Mouse (Mus musculus) forebrain, embryonic 11.5 days (tissue): ENCODE data around the gene Epsti1. TPM values are rescaled to one million over a fixed set of nuclear protein-coding genes. Genes with fewer than 3 reads are reported as not detected.
A peak's percentile ranks its signal among the peaks of the same experiment; 100 is the strongest.

Source experiments
- ATAC-seq: fragments of 200-750 bp; cut with Nextera tagmentation; replicated peaks from 2 replicates; pipeline ENCODE4 v1.8.0; 2017; ENCODE audit warnings: moderate TSS enrichment; ENCODE audit not compliant: low FRiP score
- DNase-seq: peaks from one replicate; pipeline ENCODE4 v3.0.0-alpha.2; 2017; ENCODE audit warnings: low spot score
- H3K27ac ChIP-seq: fragments of 300-500 bp; sonication (generic); 2 replicates; pipeline ENCODE4 v1.5.1; 2014; ENCODE audit warnings: low read depth, low read length
- H3K27me3 ChIP-seq: fragments of 300-500 bp; sonication (generic); 2 replicates; pipeline ENCODE4 v1.6.1; 2014; ENCODE audit warnings: mild to moderate bottlenecking, low read length, mixed read lengths; ENCODE audit not compliant: control insufficient read depth, insufficient read depth
- H3K36me3 ChIP-seq: fragments of 300-500 bp; sonication (generic); 2 replicates; pipeline ENCODE4 v1.6.1; 2014; ENCODE audit warnings: mild to moderate bottlenecking, low read length, moderate library complexity, mixed read lengths; ENCODE audit not compliant: control insufficient read depth, insufficient read depth
- H3K4me1 ChIP-seq: fragments of 300-500 bp; sonication (generic); replicated peaks from 2 replicates; pipeline ENCODE4 v1.6.1; 2014; ENCODE audit warnings: low read length, mixed read lengths; ENCODE audit not compliant: control insufficient read depth, insufficient read depth
- H3K4me2 ChIP-seq: fragments of 300-500 bp; sonication (generic); 2 replicates; pipeline ENCODE4 v1.6.1; 2014; ENCODE audit warnings: low read depth, mild to moderate bottlenecking, low read length, moderate library complexity, mixed read lengths; ENCODE audit not compliant: severe bottlenecking
- H3K4me3 ChIP-seq: fragments of 300-500 bp; sonication (generic); 2 replicates; pipeline ENCODE4 v1.5.1; 2014; ENCODE audit warnings: low read depth, low read length
- H3K9ac ChIP-seq: fragments of 300-500 bp; sonication (generic); 2 replicates; pipeline ENCODE4 v1.6.1; 2014; ENCODE audit warnings: low read length
- H3K9me3 ChIP-seq: fragments of 300-500 bp; sonication (generic); 2 replicates; pipeline ENCODE4 v1.6.1; 2016; ENCODE audit warnings: low read length, mixed read lengths; ENCODE audit not compliant: control insufficient read depth
- WGBS: fragments of 180-500 bp; shearing (Covaris S2); extraction: QIAGEN DNeasy Blood & Tissue Kit; methylation state at CpG from one replicate; pipeline ENCODE4 v1.1.7; 2014; 5-methylcytosine and 5-hydroxymethylcytosine counted together
- polyA plus RNA-seq: library from polyadenylated mRNA; unstranded; fragments of >200 nt; fragmentation: Nextera tagmentation; extraction: Ambion mirVana; gene quantifications from 2 replicates; pipeline ENCODE4 v1.2.1, GENCODE M21; 2014

Epsti1 gene
- polyA plus RNA-seq, 1 experiment from 2014 or later = 0.16 TPM

- H3K9me3 ChIP-seq = no peaks in the 10 kb centered on the region
- H3K9ac ChIP-seq = no peak overlapping the region
- no peak overlapping the region for H3K27ac ChIP-seq
- no peak overlapping the region for H3K4me2 ChIP-seq
- H3K36me3 ChIP-seq = no peaks in the 10 kb centered on the region
- 86% methylated on average over 5 of the region's 5 CpGs for WGBS
- no peak overlapping the region for H3K4me3 ChIP-seq
- H3K27me3 ChIP-seq = no peaks in the 10 kb centered on the region
- H3K4me1 ChIP-seq = no peaks in the 10 kb centered on the region
- ATAC-seq (no peak), DNase-seq (no peak)
Observed at GRCm38 (mm10) chr14:77928653-77929052, 24.6 kb downstream of the Epsti1 start.

- Histone ChIP-seq H3K4me3 (no peak overlapping the region), H3K9ac (no peak overlapping the region), H3K4me1 (no peaks in the 10 kb centered on the region), H3K4me2 (no peak overlapping the region), H3K36me3 (no peaks in the 10 kb centered on the region), H3K27me3 (no peaks in the 10 kb centered on the region), H3K9me3 (no peaks in the 10 kb centered on the region), H3K27ac (no peak overlapping the region)
- ATAC-seq (no peak), DNase-seq (no peak)
- WGBS = 81% methylated on average over 2 of the region's 2 CpGs
Observed at GRCm38 (mm10) chr14:77929139-77929678, 25.2 kb downstream of the Epsti1 start.

GRCm38 (mm10) chr14:77932150-77933047 lies 28.4 kb downstream of the Epsti1 start:
- Histone ChIP-seq H3K4me2 (no peak overlapping the region), H3K4me1 (no peaks in the 10 kb centered on the region), H3K27ac (no peak overlapping the region), H3K27me3 (no peaks in the 10 kb centered on the region), H3K4me3 (no peak overlapping the region), H3K9me3 (no peaks in the 10 kb centered on the region), H3K9ac (no peak overlapping the region), H3K36me3 (no peaks in the 10 kb centered on the region)
- ATAC-seq (no peak), DNase-seq (no peak)
- WGBS = 67% methylated on average over 12 of the region's 12 CpGs

- Histone ChIP-seq H3K9ac (no peak overlapping the region), H3K4me1 (no peaks in the 10 kb centered on the region), H3K27me3 (no peaks in the 10 kb centered on the region), H3K4me3 (no peak overlapping the region), H3K27ac (no peak overlapping the region), H3K36me3 (no peaks in the 10 kb centered on the region), H3K9me3 (no peaks in the 10 kb centered on the region), H3K4me2 (no peak overlapping the region)
- ATAC-seq (no peak), DNase-seq (no peak)
- 90% methylated on average over 5 of the region's 5 CpGs for WGBS
Observed at GRCm38 (mm10) chr14:77933243-77933642, 29.2 kb downstream of the Epsti1 start.

DNA sequence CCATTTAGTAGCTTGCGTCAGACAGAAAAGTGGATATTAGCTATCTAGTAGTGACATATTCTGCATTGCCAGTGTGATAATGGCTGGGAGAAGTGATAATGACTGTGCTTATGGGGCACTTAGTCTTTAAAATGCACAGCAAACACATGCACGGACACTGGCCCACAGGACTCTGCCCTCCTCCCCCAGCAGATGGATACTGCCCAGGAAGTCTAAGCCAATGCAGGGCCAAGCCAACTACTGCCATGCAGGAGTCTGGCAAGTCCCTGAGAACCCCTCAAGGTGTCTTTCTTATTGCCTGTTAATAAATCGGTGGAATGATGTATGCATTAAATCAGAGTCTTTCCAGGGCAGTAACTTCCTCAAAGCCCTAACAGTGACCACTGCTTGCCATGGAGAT lies 30.4 kb downstream of the Epsti1 start:
- no peaks in the 10 kb centered on the region for H3K4me1 ChIP-seq
- ATAC-seq (no peak), DNase-seq (no peak)
- WGBS = 89% methylated on average over 3 of the region's 3 CpGs
- H3K27ac ChIP-seq = no peak overlapping the region
- H3K4me2 ChIP-seq = no peak overlapping the region
- H3K9ac ChIP-seq = no peak overlapping the region
- no peak overlapping the region for H3K4me3 ChIP-seq
- no peaks in the 10 kb centered on the region for H3K27me3 ChIP-seq
- H3K9me3 ChIP-seq = no peaks in the 10 kb centered on the region
- no peaks in the 10 kb centered on the region for H3K36me3 ChIP-seq

DNA sequence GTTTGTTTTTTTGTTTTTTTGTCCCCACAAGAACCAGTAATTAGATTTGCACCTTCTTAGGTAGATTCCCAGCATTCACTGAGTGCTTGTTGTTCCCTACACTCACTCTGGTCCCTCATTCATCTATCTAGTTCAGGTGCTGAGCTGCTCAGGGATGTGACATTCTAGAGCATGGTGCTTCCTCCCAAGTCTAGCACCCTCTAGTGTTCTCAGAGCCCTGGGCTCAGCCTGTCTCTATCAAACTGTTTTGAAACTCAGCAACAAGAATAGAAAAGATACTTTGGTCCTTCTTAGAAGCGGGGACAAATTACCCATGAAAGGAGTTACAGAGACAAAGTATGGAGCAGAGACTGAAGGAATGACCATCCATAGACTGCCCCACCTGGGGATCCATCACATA lies 37.1 kb downstream of the Epsti1 start:
- no peak overlapping the region for H3K27ac ChIP-seq
- no peak overlapping the region for H3K9ac ChIP-seq
- no peak overlapping the region for H3K4me2 ChIP-seq
- no peaks in the 10 kb centered on the region for H3K9me3 ChIP-seq
- ATAC-seq (no peak), DNase-seq (no peak)
- 0 out of 2 replicates have a peak, but pooled peaks cover 4% of the 10 kb centered on the region for H3K4me1 ChIP-seq
- H3K36me3 ChIP-seq = no peaks in the 10 kb centered on the region
- 92% methylated on average over 1 of the region's 1 CpGs for WGBS
- H3K27me3 ChIP-seq = no peaks in the 10 kb centered on the region
- no peak overlapping the region for H3K4me3 ChIP-seq

DNA sequence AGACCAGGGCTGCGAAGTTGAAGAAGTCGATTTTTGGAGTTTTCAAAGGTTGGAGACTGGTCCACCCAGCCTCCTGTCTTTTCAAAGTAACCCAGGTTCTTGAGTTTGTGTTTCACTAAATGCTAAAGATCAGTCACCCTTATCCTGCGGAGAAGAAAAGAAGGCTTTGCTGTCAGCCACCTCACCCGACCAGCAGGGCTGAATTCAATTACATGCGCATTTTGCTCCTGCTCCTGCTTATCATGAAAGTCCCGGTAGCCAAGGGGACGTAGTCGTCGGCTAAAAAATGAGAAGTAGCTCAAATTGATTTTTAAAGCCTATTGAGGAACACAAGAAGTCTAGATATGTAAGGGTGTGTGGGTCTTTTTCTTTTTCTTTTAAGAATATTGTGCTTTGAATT lies 38.2 kb downstream of the Epsti1 start:
- WGBS = 29% methylated on average over 9 of the region's 9 CpGs
- 0 out of 2 replicates have a peak, but pooled peaks cover 4% of the 10 kb centered on the region for H3K4me1 ChIP-seq
- H3K4me2 ChIP-seq = no peak overlapping the region
- H3K4me3 ChIP-seq = no peak overlapping the region
- no peak overlapping the region for H3K9ac ChIP-seq
- no peaks in the 10 kb centered on the region for H3K27me3 ChIP-seq
- no peak for ATAC-seq
- DNase-seq = no peak
- H3K36me3 ChIP-seq = no peaks in the 10 kb centered on the region
- no peaks in the 10 kb centered on the region; the same call in 1 of the 2 replicates for H3K9me3 ChIP-seq
- H3K27ac ChIP-seq = no peak overlapping the region

- no peak for DNase-seq
- H3K4me1 ChIP-seq = 0 out of 2 replicates have a peak, but pooled peaks cover 4% of the 10 kb centered on the region
- no peaks in the 10 kb centered on the region for H3K27me3 ChIP-seq
- H3K4me2 ChIP-seq = peak overlapping the region; percentile 18; the same call in 1 of the 2 replicates
- H3K4me3 ChIP-seq = no peak overlapping the region
- no peaks in the 10 kb centered on the region; the same call in 1 of the 2 replicates for H3K9me3 ChIP-seq
- peak overlapping the region; percentile 37; the same call in 1 of the 2 replicates for H3K27ac ChIP-seq
- no peak overlapping the region for H3K9ac ChIP-seq
- WGBS = 57% methylated on average over 15 of the region's 15 CpGs
- ATAC-seq = no peak
- H3K36me3 ChIP-seq = no peaks in the 10 kb centered on the region
Observed at GRCm38 (mm10) chr14:77942793-77943558, 38.9 kb downstream of the Epsti1 start.
